Mouse (Mus musculus) midbrain, embryonic 15.5 days (tissue): ENCODE data around the gene Mrpl38. TPM values are rescaled to one million over a fixed set of nuclear protein-coding genes. Genes with fewer than 3 reads are reported as not detected.

Experiments used
- ATAC-seq: fragments of 200-750 bp; cut with Nextera tagmentation; replicated peaks from 2 replicates; pipeline ENCODE4 v1.8.0; 2017; ENCODE audit warnings: moderate TSS enrichment
- H3K27ac ChIP-seq: fragments of 300-500 bp; sonication (generic); 2 replicates; pipeline ENCODE4 v1.5.1; 2015; ENCODE audit warnings: mild to moderate bottlenecking, inconsistent platforms
- H3K27me3 ChIP-seq: fragments of 300-500 bp; sonication (generic); replicated peaks from 2 replicates; pipeline ENCODE4 v1.6.1; 2015; ENCODE audit warnings: inconsistent platforms
- H3K36me3 ChIP-seq: fragments of 300-500 bp; sonication (generic); replicated peaks from 2 replicates; pipeline ENCODE4 v1.6.1; 2015; ENCODE audit warnings: inconsistent platforms
- H3K4me1 ChIP-seq: fragments of 300-500 bp; sonication (generic); 2 replicates; pipeline ENCODE4 v1.6.1; 2015; ENCODE audit warnings: inconsistent platforms
- H3K4me2 ChIP-seq: fragments of 300-500 bp; sonication (generic); 2 replicates; pipeline ENCODE4 v1.6.1; 2015; ENCODE audit warnings: inconsistent platforms, mild to moderate bottlenecking, moderate library complexity
- H3K4me3 ChIP-seq: fragments of 300-500 bp; sonication (generic); 2 replicates; pipeline ENCODE4 v1.5.1; 2015; ENCODE audit warnings: mild to moderate bottlenecking, inconsistent platforms
- H3K9ac ChIP-seq: fragments of 300-500 bp; sonication (generic); 2 replicates; pipeline ENCODE4 v1.6.1; 2015; ENCODE audit warnings: mild to moderate bottlenecking, inconsistent platforms
- H3K9me3 ChIP-seq: fragments of 300-500 bp; sonication (generic); 2 replicates; pipeline ENCODE4 v1.6.1; 2016; ENCODE audit warnings: inconsistent platforms
- WGBS: fragments of 180-500 bp; shearing (Covaris S2); methylation state at CpG from one replicate; pipeline ENCODE4 v1.1.7; 2015; ENCODE audit warnings: mixed read lengths; 5-methylcytosine and 5-hydroxymethylcytosine counted together
- polyA plus RNA-seq: library from polyadenylated mRNA; unstranded; fragments of >200 nt; fragmentation: Nextera tagmentation; extraction: Ambion mirVana; gene quantifications from 2 replicates; pipeline ENCODE4 v1.2.1, GENCODE M21; 2015

Gene Mrpl38
- 81.7 and 85.1 TPM in 2 replicates for polyA plus RNA-seq

DNA sequence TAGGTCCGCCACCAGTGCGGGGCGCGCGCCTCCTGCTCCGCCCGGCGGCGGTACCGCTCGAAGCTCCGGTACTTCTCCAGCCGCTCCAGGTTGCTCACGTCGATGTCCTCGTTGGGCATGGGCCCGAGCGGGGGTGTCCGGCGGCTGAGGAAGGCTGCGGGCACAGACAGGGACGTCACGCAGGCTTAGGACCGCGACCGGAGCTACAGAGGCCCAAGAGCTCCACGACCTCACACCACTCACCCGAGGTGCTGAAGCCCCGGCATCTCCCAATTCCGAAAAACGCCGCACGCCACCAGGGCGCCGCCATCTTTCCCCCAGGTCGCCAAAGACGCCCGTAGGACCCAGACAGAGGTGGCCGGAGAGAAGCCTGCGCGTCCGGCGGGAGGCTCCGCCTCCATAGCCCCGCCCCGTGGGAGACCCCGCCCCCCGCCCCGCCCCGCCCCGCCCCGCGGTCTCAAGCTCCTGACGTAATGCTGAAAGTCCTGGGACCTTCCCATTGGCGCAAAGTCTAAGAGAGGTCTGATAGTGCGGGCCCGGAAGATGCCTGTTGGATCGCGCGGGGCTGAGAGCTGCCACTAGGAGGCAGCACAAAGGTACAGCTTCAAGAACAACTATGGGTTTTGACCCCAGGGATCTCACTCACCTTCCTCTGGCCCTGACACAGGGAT is at the start of gene Mrpl38:
Gene Mrpl38, minus strand, starts transcription at position 401 of the 671 bp plus-strand sequence.
- peak within 1 kb of the TSS; percentile 73 for H3K4me2 ChIP-seq
- peak; percentile 94 for ATAC-seq
- H3K27ac ChIP-seq: peak within 1 kb of the TSS; percentile 76
- H3K36me3 ChIP-seq: peaks cover 26% of the 10 kb centered on the region
- no peaks in the 10 kb centered on the region for H3K9me3 ChIP-seq
- peak within 1 kb of the TSS; percentile 91 for H3K4me3 ChIP-seq
- WGBS: under 1% methylated on average over 60 of the region's 60 CpGs
- peaks cover 13% of the 10 kb centered on the region for H3K4me1 ChIP-seq
- peak within 1 kb of the TSS; percentile 85 for H3K9ac ChIP-seq
- H3K27me3 ChIP-seq: no peaks in the 10 kb centered on the region

DNA sequence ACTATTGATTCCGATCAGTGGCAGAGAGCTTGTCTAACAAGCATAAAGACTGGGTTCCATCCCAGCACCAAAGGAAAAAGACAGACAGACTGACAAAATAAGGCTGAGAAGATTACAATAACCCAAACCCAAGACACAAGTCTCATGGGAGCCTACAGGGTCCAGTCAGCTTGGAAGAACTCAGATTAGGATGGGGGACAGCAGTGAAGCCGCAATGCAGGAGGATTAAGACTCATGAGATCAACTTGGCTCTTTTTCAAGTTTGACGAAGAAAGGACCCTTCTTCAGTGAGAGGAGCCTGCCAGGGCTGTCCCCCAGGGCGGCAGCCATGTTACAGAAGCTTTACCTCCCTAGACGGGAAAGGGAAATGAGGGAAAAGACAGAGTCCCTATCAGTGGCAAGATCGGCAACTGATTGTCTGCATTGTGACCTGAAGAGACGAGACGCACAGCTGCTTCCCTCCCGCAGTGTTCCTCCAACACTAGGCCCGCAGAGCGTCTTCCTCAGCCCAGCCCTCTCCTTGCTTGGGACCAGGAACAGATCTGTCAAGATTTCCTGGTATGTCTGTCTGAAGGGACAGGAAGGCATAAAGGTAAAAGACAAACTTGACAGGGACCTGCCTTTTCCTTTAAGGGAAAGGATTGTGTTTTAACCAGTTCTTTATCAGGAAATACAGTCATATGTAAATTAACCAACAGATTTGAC is 48.7 kb upstream of the Mrpl38 start:
- 33% methylated on average over 11 of the region's 11 CpGs for WGBS
- Histone ChIP-seq H3K4me1 (peaks cover 8% of the 10 kb centered on the region; the same call in 1 of the 2 replicates), H3K9ac (no peak overlapping the region), H3K36me3 (peaks cover 17% of the 10 kb centered on the region), H3K27me3 (no peaks in the 10 kb centered on the region), H3K4me2 (no peak overlapping the region), H3K4me3 (no peak overlapping the region), H3K9me3 (no peaks in the 10 kb centered on the region), H3K27ac (no peak overlapping the region; the same call in 1 of the 2 replicates)
- ATAC-seq: no peak

DNA sequence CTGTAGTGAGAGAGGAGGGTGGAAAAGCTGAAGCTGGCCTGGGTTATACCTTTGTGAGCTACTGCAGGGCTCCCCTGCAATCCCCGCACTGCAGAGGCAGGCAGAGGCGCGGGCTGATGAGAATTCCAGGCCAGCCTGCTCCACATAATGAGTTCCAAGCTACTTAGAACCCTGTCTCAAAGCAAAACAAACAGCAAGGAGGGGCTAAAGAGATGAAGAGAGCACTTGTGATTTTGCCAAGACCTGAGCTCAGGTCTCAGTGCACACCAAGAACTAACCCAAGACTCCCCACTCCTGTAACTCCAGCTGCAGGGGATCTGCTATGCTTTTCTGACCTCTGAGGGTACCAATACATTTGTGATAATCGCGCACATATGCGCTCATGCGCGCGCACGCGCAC is 47.7 kb upstream of the Mrpl38 start:
- H3K36me3 ChIP-seq: peaks cover 24% of the 10 kb centered on the region
- H3K4me1 ChIP-seq: peaks cover 8% of the 10 kb centered on the region; the same call in 1 of the 2 replicates
- no peak for ATAC-seq
- peak overlapping the region; percentile 35; the same call in 1 of the 2 replicates for H3K27ac ChIP-seq
- no peak overlapping the region for H3K4me3 ChIP-seq
- H3K9ac ChIP-seq: no peak overlapping the region
- no peak overlapping the region for H3K4me2 ChIP-seq
- no peaks in the 10 kb centered on the region for H3K9me3 ChIP-seq
- H3K27me3 ChIP-seq: no peaks in the 10 kb centered on the region
- 85% methylated on average over 11 of the region's 11 CpGs for WGBS

DNA sequence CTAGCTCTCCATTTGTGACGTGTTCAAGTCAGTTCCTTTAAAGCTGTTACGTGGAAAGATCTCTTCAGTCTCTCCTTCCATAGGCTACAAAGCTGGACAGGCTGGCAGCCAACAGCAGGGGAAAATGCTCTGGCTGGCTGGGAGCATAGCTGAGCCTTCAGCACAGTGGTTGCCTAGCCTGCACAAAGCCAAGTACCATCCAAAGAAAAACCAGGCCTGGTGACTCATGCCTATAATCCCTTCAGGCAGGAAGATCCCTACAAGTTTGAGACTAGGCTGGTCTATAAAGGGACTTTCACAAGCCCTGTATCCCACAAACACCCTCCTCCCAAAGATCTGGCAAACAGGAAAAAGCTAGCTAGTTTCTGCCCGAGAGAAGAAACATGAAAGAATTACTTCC is 47.2 kb upstream of the Mrpl38 start:
- Histone ChIP-seq H3K9ac (no peak overlapping the region), H3K4me1 (peaks cover 8% of the 10 kb centered on the region; the same call in 1 of the 2 replicates), H3K27me3 (no peaks in the 10 kb centered on the region), H3K9me3 (no peaks in the 10 kb centered on the region), H3K4me3 (no peak overlapping the region), H3K4me2 (no peak overlapping the region), H3K27ac (peak overlapping the region; percentile 35; the same call in 1 of the 2 replicates), H3K36me3 (peaks cover 20% of the 10 kb centered on the region)
- ATAC-seq: no peak
- WGBS: 87% methylated on average over 3 of the region's 3 CpGs

DNA sequence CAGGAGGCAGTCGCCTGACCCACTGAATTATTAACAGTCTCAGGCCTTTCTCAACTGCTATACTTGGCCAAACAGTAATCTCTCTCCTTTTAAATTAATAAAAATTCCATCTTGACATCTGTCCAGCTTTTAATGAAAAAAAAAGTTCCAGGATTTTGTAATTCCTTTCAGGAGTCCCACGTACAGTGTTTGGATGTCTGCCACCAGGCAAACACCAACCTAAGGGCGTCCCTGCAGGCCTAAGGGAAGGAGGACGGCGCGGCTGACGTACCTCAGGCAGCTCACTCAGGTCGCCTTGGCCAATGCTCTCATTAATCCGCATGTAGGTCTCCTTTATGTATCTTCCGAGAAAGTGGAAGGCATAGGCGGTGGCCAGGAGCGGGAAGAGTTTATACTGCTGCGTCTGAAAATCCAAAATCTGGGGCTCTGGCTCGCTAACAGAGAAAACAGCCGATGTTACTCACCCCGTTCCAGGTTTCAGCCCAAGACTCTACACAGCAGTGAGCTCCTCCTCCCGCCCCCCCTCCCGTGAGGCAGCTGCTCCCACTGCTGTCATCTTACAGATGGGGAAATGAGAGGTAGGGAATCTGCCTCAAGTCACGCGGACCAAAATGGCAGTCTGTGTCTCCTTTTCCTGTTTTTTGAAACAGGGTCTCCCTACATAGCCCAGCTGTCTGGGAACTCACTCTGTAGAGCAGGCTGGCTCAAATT is 39.9 kb upstream of the Mrpl38 start:
- Histone ChIP-seq H3K27ac (no peak overlapping the region), H3K4me3 (no peak overlapping the region), H3K9me3 (no peaks in the 10 kb centered on the region), H3K27me3 (no peaks in the 10 kb centered on the region), H3K4me2 (no peak overlapping the region), H3K9ac (no peak overlapping the region), H3K36me3 (peaks cover 54% of the 10 kb centered on the region), H3K4me1 (no peaks in the 10 kb centered on the region)
- 90% methylated on average over 20 of the region's 20 CpGs for WGBS
- ATAC-seq: no peak

DNA sequence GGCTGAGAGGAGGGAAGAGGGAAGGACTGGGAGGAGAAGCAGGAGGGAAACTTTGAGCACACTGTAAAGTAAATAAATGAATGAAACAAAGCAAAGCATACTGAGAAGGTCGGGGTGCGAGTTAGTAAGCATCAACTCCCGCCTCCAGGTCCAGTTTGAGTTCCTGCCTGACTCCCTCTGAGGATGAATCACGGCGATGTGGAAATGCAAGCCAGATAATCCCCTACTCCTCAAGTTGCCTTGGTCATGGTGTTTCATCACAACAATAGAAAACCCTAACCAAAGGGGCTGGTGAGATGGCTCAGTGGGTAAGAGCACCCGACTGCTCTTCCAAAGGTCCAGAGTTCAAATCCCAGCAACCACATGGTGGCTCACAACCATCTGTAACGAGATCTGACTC is 37.3 kb upstream of the Mrpl38 start:
- H3K9ac ChIP-seq: no peak overlapping the region
- no peaks in the 10 kb centered on the region for H3K9me3 ChIP-seq
- H3K36me3 ChIP-seq: peaks cover 67% of the 10 kb centered on the region
- H3K4me1 ChIP-seq: no peaks in the 10 kb centered on the region
- H3K4me3 ChIP-seq: no peak overlapping the region
- H3K27ac ChIP-seq: no peak overlapping the region
- no peaks in the 10 kb centered on the region for H3K27me3 ChIP-seq
- ATAC-seq: no peak
- no peak overlapping the region for H3K4me2 ChIP-seq
- 80% methylated on average over 7 of the region's 7 CpGs for WGBS

DNA sequence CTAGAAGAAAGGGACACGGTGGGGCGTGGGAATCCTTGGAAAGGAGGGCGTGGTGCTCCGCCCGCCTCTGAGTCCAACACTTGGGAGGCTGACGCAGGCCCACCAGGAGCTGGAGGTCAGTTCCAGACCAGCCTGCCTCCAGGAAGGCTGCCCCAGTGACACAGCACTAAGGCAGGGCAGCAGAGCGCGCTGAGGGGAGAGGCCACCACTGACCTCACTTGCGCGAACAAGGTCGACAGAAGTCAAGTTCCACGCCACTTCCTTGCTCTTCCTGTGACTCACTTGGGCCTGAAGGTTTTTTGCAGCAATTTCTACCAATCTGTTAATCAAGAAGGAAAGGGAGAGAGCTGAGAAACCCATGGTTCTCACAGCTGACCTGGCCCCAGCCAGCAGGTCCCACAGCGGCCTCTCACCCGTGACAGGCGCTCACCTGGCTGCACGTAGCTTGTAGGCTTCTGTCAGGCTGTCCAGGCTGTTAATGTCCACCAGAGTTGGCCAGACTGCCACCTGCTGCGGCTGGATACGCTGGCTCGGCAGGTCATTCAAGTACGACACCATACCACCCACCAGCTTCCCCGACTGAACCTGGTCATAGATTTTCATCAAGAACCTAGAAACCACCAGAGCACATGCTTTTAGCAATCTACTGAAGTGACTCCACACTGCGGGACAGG is 36.2 kb upstream of the Mrpl38 start:
- H3K36me3 ChIP-seq: peaks cover 67% of the 10 kb centered on the region

DNA sequence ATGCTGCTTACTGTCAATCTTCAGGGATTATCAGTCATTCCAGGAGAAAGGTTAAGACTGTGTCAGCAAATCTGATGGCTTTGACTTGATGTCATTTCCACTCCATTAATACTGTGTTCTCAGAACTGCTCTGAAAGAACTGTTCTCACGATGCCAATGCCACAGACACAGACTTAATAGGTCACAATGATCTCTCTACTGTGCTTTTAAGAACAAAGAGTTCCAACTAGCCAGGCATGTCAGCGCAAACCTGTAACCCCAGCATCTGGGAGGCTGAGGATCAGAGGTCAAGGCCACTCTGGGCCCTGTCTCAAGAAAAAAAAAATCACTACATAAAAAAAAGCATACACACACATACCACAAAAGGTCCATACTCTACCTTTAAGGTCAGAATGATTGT is 33.3 kb upstream of the Mrpl38 start:
- no peak overlapping the region for H3K4me2 ChIP-seq
- H3K4me3 ChIP-seq: no peak overlapping the region
- H3K9ac ChIP-seq: no peak overlapping the region
- H3K4me1 ChIP-seq: peaks cover 10% of the 10 kb centered on the region
- H3K9me3 ChIP-seq: no peaks in the 10 kb centered on the region
- no peak overlapping the region for H3K27ac ChIP-seq
- ATAC-seq: no peak
- WGBS: 79% methylated on average over 2 of the region's 2 CpGs
- H3K27me3 ChIP-seq: no peaks in the 10 kb centered on the region
- peaks cover 41% of the 10 kb centered on the region for H3K36me3 ChIP-seq

More for the DNA sequence above, 36.2 kb upstream of the Mrpl38 start:
- Histone ChIP-seq H3K4me3 (no peak overlapping the region), H3K4me1 (no peaks in the 10 kb centered on the region), H3K9me3 (no peaks in the 10 kb centered on the region), H3K4me2 (no peak overlapping the region), H3K27ac (no peak overlapping the region), H3K9ac (no peak overlapping the region), H3K27me3 (no peaks in the 10 kb centered on the region)
- whole genome bisulfite sequencing: 92% methylated on average over 22 of the region's 22 CpGs
- no peak for ATAC-seq

DNA sequence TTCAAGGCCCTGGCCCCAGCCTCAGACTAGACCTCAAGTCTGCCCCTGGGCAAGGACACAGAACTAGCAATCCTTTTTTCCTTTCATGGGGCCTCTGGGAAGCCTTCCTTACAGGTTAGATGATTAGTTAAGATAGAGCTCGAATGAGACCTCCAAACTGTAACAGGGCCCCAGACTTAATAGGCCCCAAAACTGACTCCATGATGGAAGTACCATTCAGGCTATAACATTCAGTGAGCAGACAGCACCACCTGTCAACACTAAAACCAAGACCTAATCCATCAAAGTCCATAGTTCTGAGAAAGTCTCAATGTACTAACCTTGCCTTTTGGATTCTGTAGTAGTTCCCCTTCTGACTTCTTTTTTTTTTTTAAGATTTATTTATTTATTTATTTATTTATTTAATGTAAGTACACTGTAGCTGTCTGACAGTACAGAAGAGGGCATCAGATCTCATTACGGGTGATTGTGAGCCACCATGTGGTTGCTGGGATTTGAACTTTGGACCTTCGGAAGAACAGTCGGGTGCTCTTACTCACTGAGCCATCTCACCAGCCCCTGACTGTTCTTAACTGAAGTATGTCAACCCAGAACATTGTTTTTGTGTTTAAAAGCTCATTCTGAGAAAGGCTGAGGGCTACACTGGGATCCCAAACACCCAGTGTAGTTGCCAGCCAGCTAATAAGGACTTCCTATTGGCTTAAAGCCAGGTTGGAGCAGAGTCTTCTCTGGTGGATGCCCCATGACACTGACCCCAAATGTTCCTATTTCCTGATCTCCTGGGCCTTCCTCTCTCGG is 31.5 kb upstream of the Mrpl38 start:
- Histone ChIP-seq H3K4me1 (peaks cover 23% of the 10 kb centered on the region), H3K9me3 (no peaks in the 10 kb centered on the region), H3K4me2 (no peak overlapping the region), H3K27ac (no peak overlapping the region), H3K36me3 (peaks cover 32% of the 10 kb centered on the region), H3K9ac (no peak overlapping the region), H3K27me3 (no peaks in the 10 kb centered on the region), H3K4me3 (no peak overlapping the region)
- whole genome bisulfite sequencing: 85% methylated on average over 5 of the region's 5 CpGs
- no peak for ATAC-seq

DNA sequence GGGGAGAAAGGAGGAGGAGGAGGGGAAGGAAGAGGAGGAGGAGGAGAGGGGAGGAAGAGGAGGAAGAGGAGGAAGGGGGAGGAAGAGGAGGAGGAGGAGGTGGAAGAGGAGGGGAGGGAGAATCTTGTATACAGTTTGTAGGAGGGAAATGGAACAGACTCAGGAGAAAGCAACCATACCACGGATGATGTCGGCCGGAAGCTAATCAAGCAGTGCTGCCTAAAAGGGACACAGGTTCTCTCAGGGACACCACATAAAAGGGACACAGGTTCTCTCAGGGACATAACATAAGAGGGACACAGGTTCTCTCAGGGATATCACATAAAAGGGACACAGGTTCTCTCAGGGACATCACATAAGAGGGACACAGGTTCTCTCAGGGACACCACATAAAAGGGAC is 30.5 kb upstream of the Mrpl38 start:
- ATAC-seq: no peak
- WGBS: 87% methylated on average over 3 of the region's 3 CpGs
- Histone ChIP-seq H3K4me3 (no peak overlapping the region), H3K27ac (no peak overlapping the region), H3K9ac (no peak overlapping the region), H3K4me2 (no peak overlapping the region), H3K9me3 (no peaks in the 10 kb centered on the region), H3K27me3 (no peaks in the 10 kb centered on the region), H3K36me3 (peaks cover 22% of the 10 kb centered on the region; the same call in 1 of the 2 replicates), H3K4me1 (peaks cover 23% of the 10 kb centered on the region)

DNA sequence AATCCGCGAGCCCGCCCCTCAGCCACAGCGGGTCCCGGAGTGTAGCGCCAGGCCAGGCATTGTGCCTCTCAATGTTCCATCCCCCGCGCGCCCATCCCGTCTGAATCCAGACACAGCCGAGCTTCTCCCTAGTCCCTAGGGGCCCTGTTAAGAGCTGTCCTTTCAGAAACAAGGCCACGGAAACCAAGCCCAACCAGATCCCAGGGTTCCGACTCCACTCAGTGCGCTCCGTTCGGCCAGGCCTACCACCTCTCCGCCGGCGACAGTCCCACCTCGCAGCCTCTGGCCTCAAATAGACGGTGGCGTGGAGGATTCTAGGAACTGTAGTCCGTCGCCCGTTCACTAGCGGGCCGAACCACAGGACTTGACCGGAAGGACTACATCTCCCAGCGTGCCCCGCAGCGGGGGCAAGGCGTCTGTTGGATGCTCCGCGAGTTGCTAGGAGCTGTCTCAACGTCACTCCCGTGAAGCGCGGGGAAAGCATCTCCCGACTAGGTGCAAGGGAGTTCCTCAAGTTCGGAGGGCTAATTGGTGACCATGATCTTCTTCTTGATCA is 29.3 kb upstream of the Mrpl38 start, which contains the start of gene Fbf1:
Gene Fbf1, minus strand, starts transcription at position 283 of the 556 bp plus-strand sequence.
- Histone ChIP-seq H3K27me3 (no peaks in the 10 kb centered on the region), H3K9ac (peak within 1 kb of the TSS; percentile 80), H3K4me1 (peaks cover 23% of the 10 kb centered on the region), H3K4me3 (peak within 1 kb of the TSS; percentile 85), H3K36me3 (peaks cover 14% of the 10 kb centered on the region; the same call in 1 of the 2 replicates), H3K4me2 (peak within 1 kb of the TSS; percentile 74), H3K9me3 (no peaks in the 10 kb centered on the region), H3K27ac (peak within 1 kb of the TSS; percentile 95)
- WGBS: under 1% methylated on average over 40 of the region's 40 CpGs
- peak; percentile 97 for ATAC-seq
